Mouse (Mus musculus): Measurements from ENCODE around the gene Dcaf11. TPM values are rescaled to one million over a fixed set of nuclear protein-coding genes. Genes with fewer than 3 reads are reported as not detected.

The Dcaf11 gene
- polyA plus RNA-seq, 1 experiment from 2014 or later: 103 TPM

GRCm38 (mm10) chr14:55590748-55591330, 31.0 kb downstream of the Dcaf11 start, which contains the start of gene Psme2:
Psme2 (minus strand) TSS chr14:55591113.
- Histone ChIP-seq H3K36me3 (replicated peaks) (peaks cover 22% of the 10 kb centered on the region), H3K4me3 (replicated peaks) (peak within 1 kb of the TSS; percentile 83), H3K27me3 (no peaks in the 10 kb centered on the region), H3K27ac (peak within 1 kb of the TSS; percentile 95), H3K4me1 (peaks cover 28% of the 10 kb centered on the region), H3K9me3 (no peaks in the 10 kb centered on the region), H3K4me2 (peak within 1 kb of the TSS; percentile 97), H3K9ac (peak within 1 kb of the TSS; percentile 83)
- ATAC-seq (ENCODE audit: low FRiP score): peak; percentile 97
- WGBS: 2% methylated on average over 22 of the region's 22 CpGs

DNA sequence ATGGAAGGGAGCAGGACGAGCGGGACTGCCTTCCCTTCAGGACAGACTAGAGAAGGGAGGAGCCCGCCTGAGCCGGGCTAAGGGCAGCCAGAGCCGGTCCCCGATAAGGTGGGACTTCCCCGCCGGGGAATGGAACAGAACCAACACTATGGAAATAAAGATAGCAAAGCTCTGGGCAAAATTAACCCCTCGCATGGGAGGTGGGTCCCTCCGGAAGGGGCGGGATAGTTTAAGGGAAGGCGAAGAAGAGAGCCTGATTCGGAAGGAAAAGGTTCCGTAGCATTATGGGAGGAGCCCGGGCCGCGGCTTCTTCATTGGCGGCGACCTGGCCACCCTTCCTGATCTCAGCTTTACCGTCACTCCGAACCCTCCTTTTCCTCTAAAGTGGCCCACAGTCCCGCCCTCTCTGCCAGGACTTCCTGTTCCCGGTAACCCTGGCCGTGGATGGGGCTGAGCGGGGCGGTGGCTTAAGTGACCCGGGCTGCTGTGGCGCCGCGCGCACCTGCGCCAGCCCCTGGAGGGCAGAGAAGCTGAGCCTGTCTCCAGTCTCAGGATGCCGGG, 31.6 kb downstream of the Dcaf11 start, which contains the start of gene Rnf31:
Rnf31 (plus strand) TSS at position 378 of the 561 bp plus-strand sequence.
- Histone ChIP-seq H3K9ac (peak within 1 kb of the TSS; percentile 83), H3K27me3 (no peaks in the 10 kb centered on the region), H3K4me3 (replicated peaks) (peak within 1 kb of the TSS; percentile 83), H3K9me3 (no peaks in the 10 kb centered on the region), H3K4me2 (peak within 1 kb of the TSS; percentile 97), H3K36me3 (replicated peaks) (peaks cover 28% of the 10 kb centered on the region), H3K27ac (peak within 1 kb of the TSS; percentile 95), H3K4me1 (peaks cover 28% of the 10 kb centered on the region)
- ATAC-seq (ENCODE audit: low FRiP score): peak; percentile 91
- WGBS: under 1% methylated on average over 33 of the region's 33 CpGs

GRCm38 (mm10) chr14:55592226-55592625, 32.4 kb downstream of the Dcaf11 start:
- Histone ChIP-seq H3K4me2 (peak overlapping the region; percentile 97), H3K9me3 (no peaks in the 10 kb centered on the region), H3K4me3 (replicated peaks) (peak overlapping the region; percentile 83), H3K9ac (peak overlapping the region; percentile 83), H3K27me3 (no peaks in the 10 kb centered on the region), H3K4me1 (peaks cover 28% of the 10 kb centered on the region), H3K36me3 (replicated peaks) (peaks cover 36% of the 10 kb centered on the region), H3K27ac (no peak overlapping the region)
- no peak for ATAC-seq (ENCODE audit: low FRiP score)
- 8% methylated on average over 16 of the region's 16 CpGs for WGBS

- Histone ChIP-seq H3K27ac (no peak overlapping the region), H3K36me3 (replicated peaks) (peaks cover 60% of the 10 kb centered on the region), H3K27me3 (no peaks in the 10 kb centered on the region), H3K9me3 (no peaks in the 10 kb centered on the region), H3K4me1 (peaks cover 20% of the 10 kb centered on the region), H3K9ac (no peak overlapping the region), H3K4me2 (no peak overlapping the region), H3K4me3 (replicated peaks) (no peak overlapping the region)
- no peak for ATAC-seq (ENCODE audit: low FRiP score)
- WGBS: 81% methylated on average over 13 of the region's 13 CpGs
Measured at GRCm38 (mm10) chr14:55596036-55596690, 36.4 kb downstream of the Dcaf11 start.

DNA sequence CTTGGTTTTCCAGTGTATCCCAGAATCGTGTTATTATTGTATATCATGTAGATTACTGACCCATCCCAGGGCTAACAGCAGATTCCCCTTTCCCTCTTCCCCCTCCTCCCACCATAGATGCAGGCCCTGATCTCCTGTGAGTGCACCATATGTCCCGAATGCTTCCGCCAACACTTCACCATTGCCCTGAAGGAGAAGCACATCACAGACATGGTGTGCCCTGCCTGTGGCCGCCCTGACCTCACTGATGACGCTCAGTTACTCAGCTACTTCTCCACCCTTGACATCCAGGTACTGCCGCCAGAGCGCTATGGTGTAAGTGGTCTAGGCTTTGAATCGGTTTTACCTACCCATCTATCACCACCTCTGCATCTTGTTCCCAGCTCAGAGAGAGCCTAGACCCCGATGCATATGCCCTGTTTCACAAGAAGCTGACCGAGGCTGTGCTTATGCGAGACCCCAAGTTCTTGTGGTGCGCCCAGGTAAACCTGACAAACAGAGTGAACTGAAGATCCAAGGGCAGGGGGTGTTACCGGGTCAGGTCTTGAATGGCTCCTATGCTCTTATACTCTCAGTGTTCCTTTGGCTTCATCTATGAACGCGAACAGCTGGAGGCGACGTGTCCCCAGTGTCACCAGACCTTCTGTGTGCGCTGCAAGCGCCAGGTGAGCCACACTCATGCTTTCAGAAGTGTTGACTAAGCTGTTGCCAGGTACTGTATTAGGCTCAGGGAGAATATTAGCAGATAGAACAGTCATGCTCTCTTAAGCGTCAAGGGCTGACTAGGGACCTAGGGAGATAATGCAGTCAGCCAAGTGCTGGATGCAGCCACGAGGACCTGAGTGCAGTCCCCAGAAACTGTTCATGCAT, 39.0 kb downstream of the Dcaf11 start:
- WGBS: 94% methylated on average over 21 of the region's 21 CpGs
- Histone ChIP-seq H3K4me1 (peaks cover 6% of the 10 kb centered on the region), H3K27ac (no peak overlapping the region), H3K4me3 (replicated peaks) (no peak overlapping the region), H3K9ac (no peak overlapping the region), H3K9me3 (no peaks in the 10 kb centered on the region), H3K27me3 (no peaks in the 10 kb centered on the region), H3K4me2 (no peak overlapping the region), H3K36me3 (replicated peaks) (peaks cover 86% of the 10 kb centered on the region)
- ATAC-seq (ENCODE audit: low FRiP score): no peak

- ATAC-seq (ENCODE audit: low FRiP score): no peak
- no peaks in the 10 kb centered on the region for H3K9me3 ChIP-seq
- H3K4me1 ChIP-seq: peaks cover 12% of the 10 kb centered on the region
Measured at GRCm38 (mm10) chr14:55603271-55603632, 43.4 kb downstream of the Dcaf11 start, which contains the start of gene Irf9. Irf9 (plus strand) TSS chr14:55603571.

DNA sequence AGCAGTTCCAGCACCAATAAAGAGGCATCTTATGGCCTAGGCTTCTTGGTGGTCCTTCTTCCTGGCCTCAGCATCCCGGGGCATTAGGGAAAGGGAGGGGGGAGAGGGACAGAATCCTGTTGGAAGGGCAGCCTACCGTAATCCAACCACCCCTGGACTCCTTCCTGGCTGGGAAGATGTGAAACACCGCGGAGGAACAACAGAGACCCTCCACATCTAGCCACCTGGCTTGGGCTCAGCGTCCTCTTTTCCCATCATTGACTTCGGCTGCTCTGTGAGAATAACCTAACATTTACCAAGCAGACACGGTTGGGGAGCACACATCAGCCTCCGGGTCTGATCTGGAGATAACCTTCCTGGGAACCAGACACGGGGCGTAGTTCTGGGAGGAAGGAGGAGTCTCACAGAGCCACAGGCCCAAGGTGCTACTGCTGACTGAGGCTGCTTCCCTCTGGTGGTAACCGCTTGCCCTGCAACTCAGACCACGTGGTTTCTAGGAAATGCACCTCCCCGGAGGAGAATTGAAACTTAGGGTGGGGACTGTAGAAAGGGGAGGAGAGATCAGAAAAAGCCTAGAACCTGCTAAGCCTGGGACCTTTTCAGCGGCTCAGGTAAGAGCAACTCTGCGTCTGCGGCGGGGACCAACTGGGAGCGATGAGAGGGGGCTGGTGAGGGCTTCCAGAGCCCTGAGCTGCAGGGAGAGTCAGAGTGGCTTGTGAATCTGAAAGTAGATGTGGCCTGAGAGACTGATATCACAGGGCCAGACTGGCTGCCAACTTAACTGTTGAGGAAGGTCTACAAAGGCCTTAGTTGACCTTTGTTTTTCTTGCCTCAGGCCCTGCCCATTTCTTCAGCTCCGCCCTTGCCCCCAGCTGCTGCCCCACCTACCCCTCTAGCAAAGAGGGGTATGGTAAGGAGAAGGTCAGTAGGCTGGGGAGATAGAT, 44.1 kb downstream of the Dcaf11 start:
- H3K4me2 ChIP-seq: peak overlapping the region; percentile 45

More at GRCm38 (mm10) chr14:55603271-55603632, 43.4 kb downstream of the Dcaf11 start, which contains the start of gene Irf9:
- peak within 1 kb of the TSS; percentile 45 for H3K4me2 ChIP-seq
- peak within 1 kb of the TSS; percentile 26 for H3K4me3 ChIP-seq (replicated peaks)
- peak within 1 kb of the TSS; percentile 33; the same call in 1 of the 2 replicates for H3K9ac ChIP-seq
- H3K27ac ChIP-seq: peak within 1 kb of the TSS; percentile 13; the same call in 1 of the 2 replicates
- peaks cover 84% of the 10 kb centered on the region for H3K36me3 ChIP-seq (replicated peaks)
- WGBS: 88% methylated on average over 7 of the region's 7 CpGs
- no peaks in the 10 kb centered on the region for H3K27me3 ChIP-seq

GRCm38 (mm10) chr14:55604823-55605222, 45.0 kb downstream of the Dcaf11 start:
- no peak overlapping the region for H3K27ac ChIP-seq
- H3K36me3 ChIP-seq (replicated peaks): peaks cover 84% of the 10 kb centered on the region
- H3K4me1 ChIP-seq: peaks cover 12% of the 10 kb centered on the region
- H3K9ac ChIP-seq: no peak overlapping the region
- no peak overlapping the region for H3K4me3 ChIP-seq (replicated peaks)
- ATAC-seq (ENCODE audit: low FRiP score): no peak
- WGBS: 95% methylated on average over 11 of the region's 11 CpGs
- no peak overlapping the region for H3K4me2 ChIP-seq
- H3K9me3 ChIP-seq: no peaks in the 10 kb centered on the region
- no peaks in the 10 kb centered on the region for H3K27me3 ChIP-seq

More for the DNA sequence above, 44.1 kb downstream of the Dcaf11 start:
- H3K27me3 ChIP-seq: no peaks in the 10 kb centered on the region
- 20% methylated on average over 19 of the region's 19 CpGs for WGBS
- H3K9me3 ChIP-seq: no peaks in the 10 kb centered on the region
- ATAC-seq (ENCODE audit: low FRiP score): peak; percentile 84
- H3K36me3 ChIP-seq (replicated peaks): peaks cover 84% of the 10 kb centered on the region
- peak overlapping the region; percentile 26 for H3K4me3 ChIP-seq (replicated peaks)
- H3K27ac ChIP-seq: peak overlapping the region; percentile 13; the same call in 1 of the 2 replicates
- H3K9ac ChIP-seq: peak overlapping the region; percentile 33; the same call in 1 of the 2 replicates
- peaks cover 12% of the 10 kb centered on the region for H3K4me1 ChIP-seq

DNA sequence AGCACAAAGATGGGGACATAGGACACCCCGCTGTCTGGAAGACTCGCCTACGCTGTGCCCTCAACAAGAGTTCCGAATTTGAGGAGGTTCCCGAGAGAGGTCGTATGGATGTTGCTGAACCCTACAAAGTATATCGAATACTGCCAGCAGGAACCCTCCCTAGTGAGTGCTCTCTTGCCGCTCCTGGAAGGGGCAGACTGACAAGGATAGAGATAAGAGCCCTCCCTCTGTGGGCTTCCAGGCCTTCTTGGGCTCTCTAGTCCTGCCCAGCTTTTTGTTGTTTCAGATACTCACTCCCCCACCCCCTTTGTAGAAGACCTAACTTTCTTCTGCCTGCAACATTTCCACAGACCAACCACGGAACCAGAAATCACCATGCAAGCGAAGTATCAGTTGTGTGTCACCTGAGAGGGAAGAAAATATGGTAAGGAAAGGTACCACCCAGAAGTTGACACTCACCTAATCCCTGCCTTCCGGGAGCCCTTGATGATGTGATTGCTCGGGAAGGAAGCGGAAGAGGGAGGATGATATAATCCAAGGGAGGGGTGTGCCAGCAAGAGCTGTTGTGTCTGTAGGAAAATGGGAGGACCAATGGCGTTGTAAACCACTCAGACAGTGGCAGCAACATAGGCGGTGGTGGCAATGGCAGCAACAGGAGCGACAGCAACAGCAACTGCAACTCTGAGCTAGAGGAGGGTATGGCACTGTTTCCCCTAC, 46.1 kb downstream of the Dcaf11 start:
- peaks cover 74% of the 10 kb centered on the region for H3K36me3 ChIP-seq (replicated peaks)
- no peak overlapping the region for H3K4me2 ChIP-seq
- WGBS: 95% methylated on average over 16 of the region's 16 CpGs
- peaks cover 12% of the 10 kb centered on the region for H3K4me1 ChIP-seq
- no peaks in the 10 kb centered on the region for H3K9me3 ChIP-seq
- H3K4me3 ChIP-seq (replicated peaks): no peak overlapping the region
- ATAC-seq (ENCODE audit: low FRiP score): no peak
- H3K9ac ChIP-seq: no peak overlapping the region
- H3K27ac ChIP-seq: no peak overlapping the region
- H3K27me3 ChIP-seq: no peaks in the 10 kb centered on the region

DNA sequence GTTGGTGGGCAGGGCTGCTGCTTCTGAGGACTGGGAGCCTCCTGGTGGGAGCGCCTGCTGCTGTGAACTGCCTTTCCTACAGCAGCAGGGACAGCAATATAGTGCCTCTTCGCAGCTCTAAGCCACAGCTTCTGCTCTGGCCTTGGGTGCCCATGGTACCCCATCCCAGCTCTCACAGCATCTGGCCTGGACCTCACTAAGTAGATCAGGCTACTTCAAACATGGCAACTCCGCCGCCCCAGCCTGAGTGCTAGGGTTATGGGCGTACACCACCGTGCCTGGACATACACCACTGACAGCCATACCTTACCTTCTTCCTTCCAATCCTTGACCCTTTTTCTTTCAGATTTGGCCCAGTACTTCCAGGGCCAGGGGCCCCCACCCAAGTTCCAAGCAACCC, 48.5 kb downstream of the Dcaf11 start:
- H3K4me1 ChIP-seq: peaks cover 11% of the 10 kb centered on the region
- WGBS: 95% methylated on average over 6 of the region's 6 CpGs
- peaks cover 50% of the 10 kb centered on the region for H3K36me3 ChIP-seq (replicated peaks)
- no peak for ATAC-seq (ENCODE audit: low FRiP score)
- H3K9ac ChIP-seq: no peak overlapping the region
- H3K27me3 ChIP-seq: no peaks in the 10 kb centered on the region
- no peaks in the 10 kb centered on the region for H3K9me3 ChIP-seq
- H3K27ac ChIP-seq: no peak overlapping the region
- H3K4me2 ChIP-seq: no peak overlapping the region
- H3K4me3 ChIP-seq (replicated peaks): no peak overlapping the region

Measured in forebrain, embryonic 12.5 days (tissue).